Mouse (Mus musculus) adrenal gland, postnatal 0 days (tissue): ENCODE results near the gene Efnb3. TPM values are rescaled to one million over a fixed set of nuclear protein-coding genes. Genes with fewer than 3 reads are reported as not detected.

Source experiments
- microRNA-seq: library from miRNA; unstranded; fragments of <30 nt; microRNA quantifications from one replicate; pipeline ENCODE4, GENCODE M21; 2016; ENCODE audit warnings: borderline replicate concordance; ENCODE audit not compliant: insufficient number of aligned reads
- polyA plus RNA-seq: library from polyadenylated mRNA; unstranded; fragments of >200 nt; fragmentation: Nextera tagmentation; extraction: Ambion mirVana; gene quantifications from 2 replicates; pipeline ENCODE4 v1.2.1, GENCODE M21; 2015

Gene Efnb3
- polyA plus RNA-seq: 9.0 and 17.2 TPM in 2 replicates

GRCm38 (mm10) chr11:69559851-69560765 lies at the start of gene Efnb3:
TSS of gene Efnb3 (minus strand) at chr11:69560205.

GRCm38 (mm10) chr11:69605726-69606490 lies 45.9 kb upstream of the Efnb3 start, which contains the start of gene Atp1b2:
TSS of gene Atp1b2 (minus strand) at chr11:69605942.

GRCm38 (mm10) chr11:69580091-69580514 lies 20.1 kb upstream of the Efnb3 start, which contains the start of the genes Wrap53 and Trp53:
TSS of gene Wrap53 (minus strand) at chr11:69580255.
TSS of gene Trp53 (plus strand) at chr11:69580359.

GRCm38 (mm10) chr11:69549060-69549656 lies 10.8 kb downstream of the Efnb3 start, which contains the start of gene Dnah2:
TSS of gene Dnah2 (minus strand) at chr11:69549110.

Small RNA genes lying within 50 kb of the gene (microRNA-seq; reads per million reads assigned to microRNA genes)
- gene Gm27493: not detected

Other genes with a start within 250 kb of the Efnb3 start
- gene Cntrob, start 236.4 kb downstream of the Efnb3 start, polyA plus RNA-seq: 6.9 and 7.3 TPM in 2 replicates
- gene Trappc1, start 236.2 kb downstream of the Efnb3 start, polyA plus RNA-seq: 156 and 165 TPM in 2 replicates
- gene Kcnab3, start 233.9 kb downstream of the Efnb3 start, polyA plus RNA-seq: 2.1 and 3.4 TPM in 2 replicates
- gene Rnf227, start 219.7 kb downstream of the Efnb3 start, polyA plus RNA-seq: 11.8 and 19.2 TPM in 2 replicates
- 20.4 and 27.7 TPM in 2 replicates for gene Chd3, start 190.8 kb downstream of the Efnb3 start, polyA plus RNA-seq
- gene Naa38, start 164.7 kb downstream of the Efnb3 start, polyA plus RNA-seq: 338 and 498 TPM in 2 replicates
- gene Cyb5d1, start 164.6 kb downstream of the Efnb3 start, polyA plus RNA-seq: 16.4 and 21.0 TPM in 2 replicates
- gene Tmem88, start 162.0 kb downstream of the Efnb3 start, polyA plus RNA-seq: 36.4 and 44.7 TPM in 2 replicates
- 13.8 and 14.7 TPM in 2 replicates for gene Kdm6b, start 146.5 kb downstream of the Efnb3 start, polyA plus RNA-seq
- gene Dnah2, start 11.1 kb downstream of the Efnb3 start, polyA plus RNA-seq: 0.30 and 1.3 TPM in 2 replicates
- gene Wrap53, start 20.1 kb upstream of the Efnb3 start, polyA plus RNA-seq: 10.6 and 11.8 TPM in 2 replicates
- gene Trp53, start 20.2 kb upstream of the Efnb3 start, polyA plus RNA-seq: 50.4 and 67.8 TPM in 2 replicates
- 25.4 and 32.3 TPM in 2 replicates for gene Atp1b2, start 45.7 kb upstream of the Efnb3 start, polyA plus RNA-seq
- gene Shbg, start 57.7 kb upstream of the Efnb3 start, polyA plus RNA-seq: 0.14 TPM in 1 of 2 replicates, not detected in the other
- gene Sat2, start 61.8 kb upstream of the Efnb3 start, polyA plus RNA-seq: 41.0 and 44.3 TPM in 2 replicates
- gene Fxr2, start 72.8 kb upstream of the Efnb3 start, polyA plus RNA-seq: 17.0 and 23.2 TPM in 2 replicates
- gene Sox15, start 95.1 kb upstream of the Efnb3 start, polyA plus RNA-seq: not detected in 2 replicates
- gene Mpdu1, start 102.4 kb upstream of the Efnb3 start, polyA plus RNA-seq: 75.5 and 97.1 TPM in 2 replicates
- 34.5 TPM in 2 replicates for gene Cd68, start 105.9 kb upstream of the Efnb3 start, polyA plus RNA-seq
- 393 and 466 TPM in 2 replicates for gene Eif4a1, start 112.2 kb upstream of the Efnb3 start, polyA plus RNA-seq
- gene Senp3, start 121.9 kb upstream of the Efnb3 start, polyA plus RNA-seq: 46.6 and 53.5 TPM in 2 replicates
- 0.80 TPM in 2 replicates for gene Tnfsf13, start 125.6 kb upstream of the Efnb3 start, polyA plus RNA-seq
- 17.7 and 26.1 TPM in 2 replicates for gene Tnfsf12, start 135.6 kb upstream of the Efnb3 start, polyA plus RNA-seq
- 9.2 and 12.7 TPM in 2 replicates for gene Tnfsfm13, start 135.9 kb upstream of the Efnb3 start, polyA plus RNA-seq
- 18.7 and 21.8 TPM in 2 replicates for gene Polr2a, start 198.4 kb upstream of the Efnb3 start, polyA plus RNA-seq
- gene Slc35g3, start 201.8 kb upstream of the Efnb3 start, polyA plus RNA-seq: 0.22 TPM in 1 of 2 replicates, not detected in the other
- 3.7 and 4.4 TPM in 2 replicates for gene Zbtb4, start 205.7 kb upstream of the Efnb3 start, polyA plus RNA-seq
- gene Chrnb1, start 235.7 kb upstream of the Efnb3 start, polyA plus RNA-seq: 1.9 and 2.8 TPM in 2 replicates
- 0.91 and 0.92 TPM in 2 replicates for gene Fgf11, start 241.7 kb upstream of the Efnb3 start, polyA plus RNA-seq
- gene Tmem102, start 245.4 kb upstream of the Efnb3 start, polyA plus RNA-seq: 1.4 and 1.8 TPM in 2 replicates